Mouse (Mus musculus) neural tube, embryonic 15.5 days (tissue): ENCODE measurements around the gene Fam69a. TPM values are rescaled to one million over a fixed set of nuclear protein-coding genes. Genes with fewer than 3 reads are reported as not detected.

Experiments
- ATAC-seq: fragments of 200-750 bp; cut with Nextera tagmentation; 2 replicates; pipeline ENCODE4 v1.8.0; 2017; ENCODE audit warnings: mild to moderate bottlenecking, moderate TSS enrichment, moderate library complexity; ENCODE audit not compliant: low FRiP score
- H3K27ac ChIP-seq: fragments of 300-500 bp; sonication (generic); replicated peaks from 2 replicates; pipeline ENCODE4 v1.5.1; 2015; ENCODE audit warnings: mild to moderate bottlenecking, inconsistent platforms
- H3K27me3 ChIP-seq: fragments of 300-500 bp; sonication (generic); replicated peaks from 2 replicates; pipeline ENCODE4 v1.6.1; 2015; ENCODE audit warnings: inconsistent platforms
- H3K36me3 ChIP-seq: fragments of 300-500 bp; sonication (generic); 2 replicates; pipeline ENCODE4 v1.6.1; 2015; ENCODE audit warnings: inconsistent platforms
- H3K4me1 ChIP-seq: fragments of 300-500 bp; sonication (generic); 2 replicates; pipeline ENCODE4 v1.6.1; 2015; ENCODE audit warnings: inconsistent platforms
- H3K4me2 ChIP-seq: fragments of 300-500 bp; sonication (generic); 2 replicates; pipeline ENCODE4 v1.6.1; 2015; ENCODE audit warnings: inconsistent platforms, mild to moderate bottlenecking, moderate library complexity
- H3K4me3 ChIP-seq: fragments of 300-500 bp; sonication (generic); replicated peaks from 2 replicates; pipeline ENCODE4 v1.5.1; 2015; ENCODE audit warnings: mild to moderate bottlenecking, inconsistent platforms
- H3K9ac ChIP-seq: fragments of 300-500 bp; sonication (generic); replicated peaks from 2 replicates; pipeline ENCODE4 v1.6.1; 2015; ENCODE audit warnings: mild to moderate bottlenecking, inconsistent platforms
- H3K9me3 ChIP-seq: fragments of 300-500 bp; sonication (generic); replicated peaks from 2 replicates; pipeline ENCODE4 v1.6.1; 2016; ENCODE audit warnings: inconsistent platforms
- WGBS: fragments of 180-500 bp; shearing (Covaris S2); methylation state at CpG from one replicate; pipeline ENCODE4 v1.1.7; 2015; ENCODE audit warnings: mixed read lengths; 5-methylcytosine and 5-hydroxymethylcytosine counted together
- polyA plus RNA-seq: library from polyadenylated mRNA; unstranded; fragments of >200 nt; fragmentation: Nextera tagmentation; extraction: Ambion mirVana; gene quantifications from 2 replicates; pipeline ENCODE4 v1.2.1, GENCODE M21; 2015

Gene Fam69a
- polyA plus RNA-seq, 1 experiment from 2014 or later, result 79.1 TPM

- no peaks in the 10 kb centered on the region for H3K9me3 ChIP-seq
- no peaks in the 10 kb centered on the region for H3K27me3 ChIP-seq
- peaks cover 18% of the 10 kb centered on the region for H3K4me1 ChIP-seq
- no peak for ATAC-seq
- H3K9ac ChIP-seq, result no peak overlapping the region
- WGBS, result 57% methylated on average over 16 of the region's 16 CpGs
- H3K36me3 ChIP-seq, result no peaks in the 10 kb centered on the region
- H3K4me3 ChIP-seq, result no peak overlapping the region
- 0 out of 2 replicates have a peak overlapping the region, but pooled peaks have one; percentile 9 for H3K4me2 ChIP-seq
- H3K27ac ChIP-seq, result no peak overlapping the region
Observed at GRCm38 (mm10) chr5:107961438-107962251, 25.2 kb downstream of the Fam69a start.

DNA sequence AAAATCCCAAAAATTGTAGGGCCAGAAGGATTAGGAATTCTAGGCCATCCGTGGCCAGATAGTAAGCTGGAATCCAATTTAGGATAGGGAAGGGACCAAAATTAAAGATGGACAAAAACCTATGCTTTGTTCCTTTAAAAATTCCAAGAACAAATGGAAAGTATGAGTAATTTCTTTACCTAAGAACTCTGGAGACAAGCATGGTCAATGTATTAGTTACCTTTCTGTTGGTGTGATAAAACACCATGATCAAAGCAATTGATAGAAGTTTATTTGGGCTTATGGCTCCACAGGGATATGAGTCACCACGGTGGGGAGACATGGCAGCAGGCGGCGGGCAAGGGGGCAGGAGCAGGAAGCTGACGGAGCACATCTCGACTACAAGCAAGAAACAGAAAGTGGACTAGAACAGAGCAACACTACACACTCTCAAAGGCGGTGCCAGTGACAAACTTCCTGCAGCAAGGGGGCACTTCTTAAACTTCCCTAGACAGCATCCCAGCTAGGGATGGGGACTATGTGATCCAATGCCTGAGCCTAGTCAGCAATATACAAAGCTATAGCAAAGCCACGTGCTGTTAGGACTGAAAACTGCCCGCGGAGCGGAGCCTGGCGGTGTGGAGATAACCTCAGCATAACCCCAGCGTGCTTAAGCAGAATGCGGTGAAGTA lies 26.2 kb downstream of the Fam69a start:
- no peak for ATAC-seq

DNA sequence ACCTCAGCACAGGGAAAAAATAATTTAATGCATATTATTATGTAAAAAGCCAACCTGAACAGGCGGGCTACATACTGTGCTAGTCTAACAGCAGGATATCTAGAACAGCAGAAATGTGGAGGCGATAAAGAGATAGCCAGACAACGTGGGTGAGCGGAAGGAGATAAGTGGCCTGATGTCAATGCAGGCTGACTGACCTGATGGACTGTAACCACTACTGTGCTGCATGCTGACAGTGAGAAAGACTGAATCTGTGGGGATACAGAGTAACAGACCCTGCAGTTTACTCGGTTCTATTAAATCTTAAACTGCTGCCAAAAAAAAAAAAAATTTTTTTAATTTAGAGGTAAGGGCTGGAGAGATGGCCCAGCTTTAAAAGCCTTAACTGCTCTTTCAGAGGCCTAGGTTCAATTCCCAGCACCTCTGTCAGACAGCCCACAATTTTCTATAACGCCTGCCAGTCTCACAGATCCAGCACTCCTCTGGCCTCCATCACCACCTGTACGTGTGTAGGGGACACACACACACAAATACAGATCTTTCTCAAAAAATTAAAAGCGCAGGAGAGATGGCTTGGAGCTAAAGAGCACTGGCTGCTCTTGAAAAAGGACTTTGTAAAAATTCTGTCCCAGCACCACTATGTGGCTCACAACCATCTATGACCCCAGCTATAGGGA lies 27.1 kb downstream of the Fam69a start:
- ATAC-seq, result no peak
- no peaks in the 10 kb centered on the region for H3K27me3 ChIP-seq
- H3K36me3 ChIP-seq, result no peaks in the 10 kb centered on the region
- no peak overlapping the region for H3K27ac ChIP-seq
- no peak overlapping the region for H3K4me3 ChIP-seq
- no peak overlapping the region for H3K9ac ChIP-seq
- H3K9me3 ChIP-seq, result no peaks in the 10 kb centered on the region
- peaks cover 18% of the 10 kb centered on the region for H3K4me1 ChIP-seq
- no peak overlapping the region for H3K4me2 ChIP-seq
- 84% methylated on average over 8 of the region's 8 CpGs for WGBS

More for the DNA sequence above, 26.2 kb downstream of the Fam69a start:
- 79% methylated on average over 14 of the region's 14 CpGs for WGBS
- Histone ChIP-seq H3K9me3 (no peaks in the 10 kb centered on the region), H3K4me2 (no peak overlapping the region), H3K9ac (no peak overlapping the region), H3K4me3 (no peak overlapping the region), H3K36me3 (no peaks in the 10 kb centered on the region), H3K4me1 (peaks cover 18% of the 10 kb centered on the region), H3K27ac (no peak overlapping the region), H3K27me3 (no peaks in the 10 kb centered on the region)

DNA sequence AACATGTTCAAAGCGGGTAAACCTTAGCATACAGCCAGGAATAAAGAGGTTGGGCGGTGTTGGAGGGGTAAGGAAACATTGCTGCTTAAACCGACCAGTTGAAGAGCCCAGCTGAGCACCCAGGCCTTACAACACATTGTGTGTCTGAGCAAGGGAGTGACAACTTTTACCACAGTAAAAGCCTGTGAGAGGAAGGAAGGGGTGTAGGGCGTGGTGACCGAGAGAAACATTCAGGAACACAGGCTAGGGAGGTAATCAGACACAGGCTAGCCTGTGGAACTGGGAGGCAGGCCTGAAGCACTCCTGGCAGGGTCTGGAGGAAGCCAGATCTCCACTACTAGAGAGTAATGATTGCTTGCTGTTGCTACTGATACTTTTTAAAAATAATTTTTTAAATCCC lies 36.2 kb downstream of the Fam69a start:
- Histone ChIP-seq H3K9ac (no peak overlapping the region), H3K4me1 (0 out of 2 replicates have a peak, but pooled peaks cover 2% of the 10 kb centered on the region), H3K27ac (no peak overlapping the region), H3K27me3 (no peaks in the 10 kb centered on the region), H3K36me3 (no peaks in the 10 kb centered on the region), H3K4me2 (no peak overlapping the region), H3K4me3 (no peak overlapping the region), H3K9me3 (no peaks in the 10 kb centered on the region)
- no peak for ATAC-seq
- WGBS, result 82% methylated on average over 5 of the region's 5 CpGs

DNA sequence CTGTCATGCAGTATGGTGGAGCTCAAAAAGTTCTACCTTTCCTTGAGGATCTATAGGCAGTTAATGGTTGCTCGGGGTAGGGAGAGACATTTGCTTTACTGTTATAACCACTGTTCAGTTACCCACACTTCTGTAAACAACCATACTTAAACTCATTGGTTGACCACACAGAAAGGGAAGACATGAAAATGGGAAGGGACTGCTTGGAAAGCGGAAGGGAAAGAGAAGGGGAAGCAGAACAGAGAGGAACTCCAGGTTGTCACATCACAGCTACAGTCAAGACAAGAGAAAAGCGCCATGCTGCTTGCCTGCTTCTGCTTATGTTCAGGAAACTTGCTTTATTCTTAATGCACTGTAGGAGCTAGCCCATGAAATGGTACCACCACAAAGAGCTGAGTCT lies 37.3 kb downstream of the Fam69a start:
- no peak for ATAC-seq
- 86% methylated on average over 3 of the region's 3 CpGs for WGBS
- no peaks in the 10 kb centered on the region for H3K9me3 ChIP-seq
- H3K4me1 ChIP-seq, result 0 out of 2 replicates have a peak, but pooled peaks cover 2% of the 10 kb centered on the region
- H3K36me3 ChIP-seq, result no peaks in the 10 kb centered on the region
- no peaks in the 10 kb centered on the region for H3K27me3 ChIP-seq
- H3K9ac ChIP-seq, result no peak overlapping the region
- H3K4me2 ChIP-seq, result no peak overlapping the region
- no peak overlapping the region for H3K27ac ChIP-seq
- H3K4me3 ChIP-seq, result no peak overlapping the region

DNA sequence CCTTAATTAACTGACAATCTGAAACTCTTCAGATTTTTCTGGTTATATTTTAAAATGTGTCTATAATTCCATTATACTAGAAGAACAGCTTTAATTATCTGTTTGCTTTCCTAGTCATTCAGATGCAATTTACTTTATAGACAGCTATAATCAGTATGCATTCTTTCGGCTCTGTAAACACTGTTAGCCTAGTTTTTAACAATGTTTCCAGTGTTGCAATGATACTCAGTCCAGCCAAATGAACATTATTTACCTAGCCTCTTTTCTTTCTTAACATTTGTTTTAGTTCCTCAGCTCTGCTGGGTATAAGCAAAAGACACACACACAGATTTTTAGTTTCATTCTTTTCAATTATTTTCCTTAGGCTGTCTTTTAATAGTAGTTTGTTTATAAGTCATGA lies 38.0 kb downstream of the Fam69a start:
- H3K9me3 ChIP-seq, result no peaks in the 10 kb centered on the region
- WGBS, result 59% methylated on average over 1 of the region's 1 CpGs
- ATAC-seq, result no peak

GRCm38 (mm10) chr5:107947548-107947947 lies 39.3 kb downstream of the Fam69a start:
- H3K27me3 ChIP-seq, result no peaks in the 10 kb centered on the region
- H3K4me1 ChIP-seq, result 0 out of 2 replicates have a peak, but pooled peaks cover 2% of the 10 kb centered on the region
- no peak overlapping the region for H3K4me3 ChIP-seq
- no peak overlapping the region for H3K9ac ChIP-seq
- H3K9me3 ChIP-seq, result no peaks in the 10 kb centered on the region
- H3K27ac ChIP-seq, result no peak overlapping the region
- 68% methylated on average over 2 of the region's 2 CpGs for WGBS
- H3K36me3 ChIP-seq, result no peaks in the 10 kb centered on the region
- no peak overlapping the region for H3K4me2 ChIP-seq
- ATAC-seq, result no peak

More for the DNA sequence above, 38.0 kb downstream of the Fam69a start:
- Histone ChIP-seq H3K4me2 (no peak overlapping the region), H3K4me1 (0 out of 2 replicates have a peak, but pooled peaks cover 2% of the 10 kb centered on the region), H3K36me3 (no peaks in the 10 kb centered on the region), H3K27me3 (no peaks in the 10 kb centered on the region), H3K9ac (no peak overlapping the region), H3K4me3 (no peak overlapping the region), H3K27ac (no peak overlapping the region)

DNA sequence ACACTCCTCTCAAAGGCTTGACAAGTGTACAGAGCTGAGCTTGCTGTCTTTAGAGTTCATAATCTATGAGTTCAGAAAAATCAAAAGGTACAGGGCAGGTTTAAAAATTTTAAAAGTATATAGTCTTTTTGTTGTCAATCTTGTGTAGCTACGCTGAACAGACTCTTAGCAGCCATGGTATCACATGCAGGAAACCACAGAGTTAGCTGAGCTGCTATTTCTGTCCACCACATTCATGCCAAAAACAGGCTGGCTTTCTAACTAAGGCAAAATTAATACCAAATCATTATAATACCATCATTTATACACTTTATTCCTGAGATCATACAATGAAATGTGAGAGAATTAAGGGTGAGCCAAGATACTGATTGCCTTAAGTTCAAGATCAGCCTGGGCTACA lies 40.4 kb downstream of the Fam69a start:
- Histone ChIP-seq H3K9ac (no peak overlapping the region), H3K4me3 (no peak overlapping the region), H3K4me2 (no peak overlapping the region), H3K9me3 (no peaks in the 10 kb centered on the region), H3K27ac (no peak overlapping the region), H3K36me3 (no peaks in the 10 kb centered on the region), H3K27me3 (no peaks in the 10 kb centered on the region), H3K4me1 (0 out of 2 replicates have a peak, but pooled peaks cover 2% of the 10 kb centered on the region)
- 95% methylated on average over 1 of the region's 1 CpGs for WGBS
- ATAC-seq, result no peak

DNA sequence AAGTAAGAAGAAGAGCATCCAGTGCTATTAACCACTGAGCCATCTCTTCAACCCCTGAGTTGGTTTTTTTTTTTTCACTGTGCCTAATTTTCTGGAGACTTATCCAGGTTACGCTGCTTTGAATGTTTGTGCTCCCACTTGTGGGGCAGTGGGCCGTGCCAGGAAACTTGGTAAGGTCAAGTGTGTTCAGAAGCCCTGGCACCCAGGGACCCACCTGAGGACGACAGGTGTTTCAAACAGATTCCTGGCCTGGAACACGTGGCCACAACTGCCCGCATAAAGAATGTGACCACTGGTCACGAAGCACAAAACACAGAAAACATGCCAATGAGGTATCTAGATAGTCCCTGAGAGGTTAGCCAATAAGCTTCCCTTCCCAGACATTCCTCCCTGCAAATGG lies 43.4 kb downstream of the Fam69a start:
- no peak overlapping the region for H3K9ac ChIP-seq
- no peaks in the 10 kb centered on the region for H3K9me3 ChIP-seq
- 95% methylated on average over 6 of the region's 6 CpGs for WGBS
- no peaks in the 10 kb centered on the region for H3K27me3 ChIP-seq
- H3K36me3 ChIP-seq, result no peaks in the 10 kb centered on the region
- H3K27ac ChIP-seq, result no peak overlapping the region
- no peak overlapping the region for H3K4me3 ChIP-seq
- no peak for ATAC-seq
- no peak overlapping the region for H3K4me2 ChIP-seq
- H3K4me1 ChIP-seq, result 0 out of 2 replicates have a peak, but pooled peaks cover 2% of the 10 kb centered on the region

DNA sequence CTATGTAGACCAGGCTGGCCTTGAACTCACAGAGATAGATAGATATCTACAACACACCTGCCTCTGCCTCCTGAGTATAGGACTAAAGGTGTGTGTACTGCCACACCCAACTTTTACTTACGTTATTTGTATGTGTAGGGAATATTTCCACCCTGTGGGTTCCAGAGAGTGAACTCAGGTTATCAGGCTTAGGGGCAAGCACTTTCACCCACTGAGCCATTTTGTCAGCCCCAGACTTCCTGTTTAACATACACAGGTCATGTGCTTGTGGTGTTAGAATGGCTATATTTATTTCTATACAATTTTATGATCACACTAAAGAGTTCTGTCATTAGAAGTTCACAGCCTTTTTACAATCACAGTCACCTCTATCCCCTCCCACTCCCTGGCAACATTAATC lies 43.9 kb downstream of the Fam69a start:
- no peaks in the 10 kb centered on the region for H3K27me3 ChIP-seq
- H3K9ac ChIP-seq, result no peak overlapping the region
- H3K4me1 ChIP-seq, result 0 out of 2 replicates have a peak, but pooled peaks cover 2% of the 10 kb centered on the region
- H3K36me3 ChIP-seq, result no peaks in the 10 kb centered on the region
- no peak overlapping the region for H3K4me2 ChIP-seq
- WGBS, result 91% methylated on average over 1 of the region's 1 CpGs
- H3K27ac ChIP-seq, result no peak overlapping the region
- no peak overlapping the region for H3K4me3 ChIP-seq
- no peak for ATAC-seq
- H3K9me3 ChIP-seq, result no peaks in the 10 kb centered on the region

DNA sequence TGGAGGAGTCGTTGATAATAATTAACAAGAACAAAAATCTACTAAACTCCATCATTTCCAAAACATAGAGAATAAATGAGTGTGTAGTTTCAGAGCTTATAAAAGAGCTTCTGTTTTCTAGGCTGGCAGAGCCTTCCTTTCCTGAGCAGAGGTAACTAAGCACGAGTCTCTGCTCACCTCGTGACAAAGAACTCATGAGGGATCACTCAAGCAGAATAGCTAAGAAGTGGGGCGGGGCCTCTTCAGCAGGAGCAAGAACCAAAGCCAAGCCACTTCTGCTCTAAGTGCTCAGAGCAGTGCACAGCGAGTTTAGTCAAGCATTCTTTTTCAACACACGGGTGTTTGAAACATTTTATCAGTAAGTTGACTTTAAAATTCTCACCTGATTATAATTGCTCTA lies 45.7 kb downstream of the Fam69a start:
- 53% methylated on average over 6 of the region's 6 CpGs for WGBS
- H3K4me1 ChIP-seq, result no peaks in the 10 kb centered on the region
- H3K9ac ChIP-seq, result no peak overlapping the region
- H3K27me3 ChIP-seq, result no peaks in the 10 kb centered on the region
- no peak for ATAC-seq
- no peak overlapping the region for H3K27ac ChIP-seq
- no peak overlapping the region for H3K4me3 ChIP-seq
- no peaks in the 10 kb centered on the region for H3K9me3 ChIP-seq
- no peaks in the 10 kb centered on the region for H3K36me3 ChIP-seq
- no peak overlapping the region for H3K4me2 ChIP-seq
